Mouse (Mus musculus): Measurements from ENCODE around the gene Rnf113a2. TPM values are rescaled to one million over a fixed set of nuclear protein-coding genes. Genes with fewer than 3 reads are reported as not detected.

The Rnf113a2 gene
- polyA plus RNA-seq, 1 experiment = 3.0 TPM

DNA sequence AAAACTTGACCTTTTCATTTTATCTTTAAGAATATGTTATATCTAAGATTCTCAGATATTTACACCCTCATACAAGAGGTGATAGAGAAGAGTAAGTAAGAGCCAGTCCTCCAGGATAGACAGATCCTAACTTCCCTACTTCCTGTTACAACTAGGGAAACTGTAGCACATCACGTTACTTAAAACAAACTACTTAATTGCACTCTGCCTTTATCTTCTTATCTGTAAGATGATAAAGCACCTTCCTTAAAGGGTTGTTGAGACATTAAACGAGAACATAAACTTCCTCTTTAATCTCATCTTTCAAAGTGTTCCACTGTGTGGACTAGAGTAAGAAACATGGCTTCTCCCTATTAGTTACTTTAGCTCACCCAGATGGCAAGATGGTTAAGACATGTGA, 21.7 kb downstream of the Rnf113a2 start:
- H3K79me2 ChIP-seq (ENCODE audit: control insufficient read depth, insufficient read depth) = no peaks in the 10 kb centered on the region
- H3K79me3 ChIP-seq (ENCODE audit: low read depth) = no peaks in the 10 kb centered on the region
- H3ac ChIP-seq (ENCODE audit: control insufficient read depth, insufficient read length, low read depth) = no peak overlapping the region
- H3K36me3 ChIP-seq (ENCODE audit: control insufficient read depth, insufficient read depth) = no peaks in the 10 kb centered on the region
- no peaks in the 10 kb centered on the region for H3K27me3 ChIP-seq (ENCODE audit: control insufficient read depth, insufficient read depth, insufficient read length)
- TF ChIP-seq USF1 (IDR thresholded peaks at IDR 0.05; ENCODE audit: low read depth) = no peak
- no peak for TF ChIP-seq MYOD1 (IDR thresholded peaks at IDR 0.05; ENCODE audit: control insufficient read depth, insufficient read length, low read depth)
- no peak for TF ChIP-seq MAX (IDR thresholded peaks at IDR 0.05)
- no peak for TF ChIP-seq FOSL1 (IDR thresholded peaks at IDR 0.05; ENCODE audit: insufficient read depth, low read length, poor library complexity, severe bottlenecking)
- TF ChIP-seq CTCF (IDR thresholded peaks at IDR 0.05; ENCODE audit: control insufficient read depth, insufficient read depth, insufficient read length) = no peak
- no peak for TF ChIP-seq MYOG (IDR thresholded peaks at IDR 0.05; ENCODE audit: control insufficient read depth, extremely low read depth, insufficient read length)
- TF ChIP-seq CEBPB (IDR thresholded peaks at IDR 0.05; ENCODE audit: low read depth) = no peak
- H3K4me3 ChIP-seq (ENCODE audit: insufficient read depth, poor library complexity, severe bottlenecking) = no peak overlapping the region

- TF ChIP-seq USF1 (IDR thresholded peaks at IDR 0.05; ENCODE audit: low read depth) = no peak
- TF ChIP-seq CEBPB (IDR thresholded peaks at IDR 0.05; ENCODE audit: low read depth) = no peak
- TF ChIP-seq MAX (IDR thresholded peaks at IDR 0.05) = no peak
- no peak for TF ChIP-seq MYOG (IDR thresholded peaks at IDR 0.05; ENCODE audit: control insufficient read depth, extremely low read depth, insufficient read length)
- no peak for TF ChIP-seq FOSL1 (IDR thresholded peaks at IDR 0.05; ENCODE audit: insufficient read depth, low read length, poor library complexity, severe bottlenecking)
- TF ChIP-seq MYOD1 (IDR thresholded peaks at IDR 0.05; ENCODE audit: control insufficient read depth, insufficient read length, low read depth) = no peak
- TF ChIP-seq CTCF (IDR thresholded peaks at IDR 0.05; ENCODE audit: control insufficient read depth, insufficient read depth, insufficient read length) = no peak
- H3K27me3 ChIP-seq (ENCODE audit: control insufficient read depth, insufficient read depth, insufficient read length) = peaks cover 13% of the 10 kb centered on the region
- H3K36me3 ChIP-seq (ENCODE audit: control insufficient read depth, insufficient read depth) = no peaks in the 10 kb centered on the region
- H3K4me3 ChIP-seq (ENCODE audit: insufficient read depth, poor library complexity, severe bottlenecking) = no peak overlapping the region
- H3K79me2 ChIP-seq (ENCODE audit: control insufficient read depth, insufficient read depth) = no peaks in the 10 kb centered on the region
- H3K79me3 ChIP-seq (ENCODE audit: low read depth) = no peaks in the 10 kb centered on the region
- H3ac ChIP-seq (ENCODE audit: control insufficient read depth, insufficient read length, low read depth) = no peak overlapping the region
Measured at GRCm38 (mm10) chr12:84442526-84442925, 25.5 kb downstream of the Rnf113a2 start.

- Histone ChIP-seq H3K4me3 (ENCODE audit: insufficient read depth, poor library complexity, severe bottlenecking) (no peak overlapping the region), H3K79me3 (ENCODE audit: low read depth) (peaks cover 3% of the 10 kb centered on the region), H3K79me2 (ENCODE audit: control insufficient read depth, insufficient read depth) (peaks cover 8% of the 10 kb centered on the region), H3ac (ENCODE audit: control insufficient read depth, insufficient read length, low read depth) (no peak overlapping the region), H3K36me3 (ENCODE audit: control insufficient read depth, insufficient read depth) (no peaks in the 10 kb centered on the region), H3K27me3 (ENCODE audit: control insufficient read depth, insufficient read depth, insufficient read length) (peaks cover 16% of the 10 kb centered on the region)
- TF ChIP-seq CTCF (IDR thresholded peaks at IDR 0.05; ENCODE audit: control insufficient read depth, insufficient read depth, insufficient read length) (no peak), USF1 (IDR thresholded peaks at IDR 0.05; ENCODE audit: low read depth) (no peak), FOSL1 (IDR thresholded peaks at IDR 0.05; ENCODE audit: insufficient read depth, low read length, poor library complexity, severe bottlenecking) (no peak), CEBPB (IDR thresholded peaks at IDR 0.05; ENCODE audit: low read depth) (no peak), MAX (IDR thresholded peaks at IDR 0.05) (no peak), MYOD1 (IDR thresholded peaks at IDR 0.05; ENCODE audit: control insufficient read depth, insufficient read length, low read depth) (no peak), MYOG (IDR thresholded peaks at IDR 0.05; ENCODE audit: control insufficient read depth, extremely low read depth, insufficient read length) (no peak)
Measured at GRCm38 (mm10) chr12:84447386-84447785, 30.4 kb downstream of the Rnf113a2 start.

GRCm38 (mm10) chr12:84448181-84448580, 31.2 kb downstream of the Rnf113a2 start:
- H3K4me3 ChIP-seq (ENCODE audit: insufficient read depth, poor library complexity, severe bottlenecking) = no peak overlapping the region
- H3ac ChIP-seq (ENCODE audit: control insufficient read depth, insufficient read length, low read depth) = no peak overlapping the region
- H3K27me3 ChIP-seq (ENCODE audit: control insufficient read depth, insufficient read depth, insufficient read length) = peaks cover 16% of the 10 kb centered on the region
- peaks cover 16% of the 10 kb centered on the region for H3K79me2 ChIP-seq (ENCODE audit: control insufficient read depth, insufficient read depth)
- TF ChIP-seq CTCF (IDR thresholded peaks at IDR 0.05; ENCODE audit: control insufficient read depth, insufficient read depth, insufficient read length) (no peak), MYOD1 (IDR thresholded peaks at IDR 0.05; ENCODE audit: control insufficient read depth, insufficient read length, low read depth) (no peak), MAX (IDR thresholded peaks at IDR 0.05) (no peak), FOSL1 (IDR thresholded peaks at IDR 0.05; ENCODE audit: insufficient read depth, low read length, poor library complexity, severe bottlenecking) (no peak), USF1 (IDR thresholded peaks at IDR 0.05; ENCODE audit: low read depth) (no peak), MYOG (IDR thresholded peaks at IDR 0.05; ENCODE audit: control insufficient read depth, extremely low read depth, insufficient read length) (no peak), CEBPB (IDR thresholded peaks at IDR 0.05; ENCODE audit: low read depth) (no peak)
- no peaks in the 10 kb centered on the region for H3K36me3 ChIP-seq (ENCODE audit: control insufficient read depth, insufficient read depth)
- peaks cover 10% of the 10 kb centered on the region for H3K79me3 ChIP-seq (ENCODE audit: low read depth)

DNA sequence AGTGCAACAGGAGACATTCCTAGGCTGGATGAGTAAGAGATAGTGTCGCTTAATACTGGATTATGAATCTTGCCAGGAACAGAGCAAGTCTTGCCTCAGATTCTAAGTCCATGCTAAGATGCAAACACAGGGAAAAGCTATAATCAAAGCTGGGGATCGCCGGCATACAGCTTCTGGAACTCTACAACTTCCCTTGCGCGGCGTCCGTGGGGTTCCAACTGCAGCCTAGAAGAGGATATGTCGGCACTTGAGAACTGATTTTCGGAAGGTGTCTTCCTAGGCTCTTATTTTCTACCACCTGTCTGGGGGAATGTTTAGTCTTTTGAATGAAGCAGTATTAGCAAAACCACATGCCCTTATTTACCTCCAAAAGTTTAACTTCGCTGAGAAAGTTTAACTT, 32.9 kb downstream of the Rnf113a2 start:
- no peak overlapping the region for H3ac ChIP-seq (ENCODE audit: control insufficient read depth, insufficient read length, low read depth)
- H3K79me2 ChIP-seq (ENCODE audit: control insufficient read depth, insufficient read depth) = peaks cover 26% of the 10 kb centered on the region
- peaks cover 12% of the 10 kb centered on the region for H3K79me3 ChIP-seq (ENCODE audit: low read depth)
- H3K27me3 ChIP-seq (ENCODE audit: control insufficient read depth, insufficient read depth, insufficient read length) = peaks cover 16% of the 10 kb centered on the region
- no peak overlapping the region for H3K4me3 ChIP-seq (ENCODE audit: insufficient read depth, poor library complexity, severe bottlenecking)
- TF ChIP-seq USF1 (IDR thresholded peaks at IDR 0.05; ENCODE audit: low read depth) = no peak
- no peak for TF ChIP-seq MYOD1 (IDR thresholded peaks at IDR 0.05; ENCODE audit: control insufficient read depth, insufficient read length, low read depth)
- no peak for TF ChIP-seq FOSL1 (IDR thresholded peaks at IDR 0.05; ENCODE audit: insufficient read depth, low read length, poor library complexity, severe bottlenecking)
- TF ChIP-seq MYOG (IDR thresholded peaks at IDR 0.05; ENCODE audit: control insufficient read depth, extremely low read depth, insufficient read length) = no peak
- TF ChIP-seq CTCF (IDR thresholded peaks at IDR 0.05; ENCODE audit: control insufficient read depth, insufficient read depth, insufficient read length) = no peak
- TF ChIP-seq MAX (IDR thresholded peaks at IDR 0.05) = no peak
- no peak for TF ChIP-seq CEBPB (IDR thresholded peaks at IDR 0.05; ENCODE audit: low read depth)
- no peaks in the 10 kb centered on the region for H3K36me3 ChIP-seq (ENCODE audit: control insufficient read depth, insufficient read depth)

DNA sequence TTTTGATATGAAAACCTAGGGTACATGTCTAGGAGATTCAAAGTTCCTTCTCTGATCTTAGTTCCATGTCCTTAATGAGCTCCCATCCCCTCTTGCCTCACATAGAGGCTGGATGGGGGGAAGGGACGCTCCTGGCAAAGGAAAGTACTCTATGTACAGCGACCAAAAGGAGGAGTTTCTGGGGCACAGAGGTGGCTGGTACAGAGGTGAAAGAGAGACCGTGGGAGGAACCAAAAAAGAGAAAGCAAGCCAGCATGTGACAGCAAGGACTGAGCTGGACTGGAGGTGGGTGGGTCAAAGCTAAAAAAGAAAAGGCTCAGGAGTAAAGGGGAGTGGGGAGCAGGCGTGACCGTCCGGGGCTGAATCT, 33.3 kb downstream of the Rnf113a2 start:
- Histone ChIP-seq H3K79me3 (ENCODE audit: low read depth) (peaks cover 13% of the 10 kb centered on the region), H3ac (ENCODE audit: control insufficient read depth, insufficient read length, low read depth) (peak overlapping the region; percentile 12), H3K36me3 (ENCODE audit: control insufficient read depth, insufficient read depth) (no peaks in the 10 kb centered on the region), H3K79me2 (ENCODE audit: control insufficient read depth, insufficient read depth) (peaks cover 30% of the 10 kb centered on the region), H3K4me3 (ENCODE audit: insufficient read depth, poor library complexity, severe bottlenecking) (peak overlapping the region; percentile 40), H3K27me3 (ENCODE audit: control insufficient read depth, insufficient read depth, insufficient read length) (peaks cover 16% of the 10 kb centered on the region)
- no peak for TF ChIP-seq CTCF (IDR thresholded peaks at IDR 0.05; ENCODE audit: control insufficient read depth, insufficient read depth, insufficient read length)
- no peak for TF ChIP-seq FOSL1 (IDR thresholded peaks at IDR 0.05; ENCODE audit: insufficient read depth, low read length, poor library complexity, severe bottlenecking)
- no peak for TF ChIP-seq CEBPB (IDR thresholded peaks at IDR 0.05; ENCODE audit: low read depth)
- no peak for TF ChIP-seq MYOD1 (IDR thresholded peaks at IDR 0.05; ENCODE audit: control insufficient read depth, insufficient read length, low read depth)
